Mouse (Mus musculus): ENCODE data around the gene Ano5. TPM values are rescaled to one million over a fixed set of nuclear protein-coding genes. Genes with fewer than 3 reads are reported as not detected.

Gene Ano5
- polyA plus RNA-seq (2012; ENCODE audit: insufficient read depth, insufficient read length, missing spikeins): 0.52 and 1.5 TPM in 2 replicates

DNA sequence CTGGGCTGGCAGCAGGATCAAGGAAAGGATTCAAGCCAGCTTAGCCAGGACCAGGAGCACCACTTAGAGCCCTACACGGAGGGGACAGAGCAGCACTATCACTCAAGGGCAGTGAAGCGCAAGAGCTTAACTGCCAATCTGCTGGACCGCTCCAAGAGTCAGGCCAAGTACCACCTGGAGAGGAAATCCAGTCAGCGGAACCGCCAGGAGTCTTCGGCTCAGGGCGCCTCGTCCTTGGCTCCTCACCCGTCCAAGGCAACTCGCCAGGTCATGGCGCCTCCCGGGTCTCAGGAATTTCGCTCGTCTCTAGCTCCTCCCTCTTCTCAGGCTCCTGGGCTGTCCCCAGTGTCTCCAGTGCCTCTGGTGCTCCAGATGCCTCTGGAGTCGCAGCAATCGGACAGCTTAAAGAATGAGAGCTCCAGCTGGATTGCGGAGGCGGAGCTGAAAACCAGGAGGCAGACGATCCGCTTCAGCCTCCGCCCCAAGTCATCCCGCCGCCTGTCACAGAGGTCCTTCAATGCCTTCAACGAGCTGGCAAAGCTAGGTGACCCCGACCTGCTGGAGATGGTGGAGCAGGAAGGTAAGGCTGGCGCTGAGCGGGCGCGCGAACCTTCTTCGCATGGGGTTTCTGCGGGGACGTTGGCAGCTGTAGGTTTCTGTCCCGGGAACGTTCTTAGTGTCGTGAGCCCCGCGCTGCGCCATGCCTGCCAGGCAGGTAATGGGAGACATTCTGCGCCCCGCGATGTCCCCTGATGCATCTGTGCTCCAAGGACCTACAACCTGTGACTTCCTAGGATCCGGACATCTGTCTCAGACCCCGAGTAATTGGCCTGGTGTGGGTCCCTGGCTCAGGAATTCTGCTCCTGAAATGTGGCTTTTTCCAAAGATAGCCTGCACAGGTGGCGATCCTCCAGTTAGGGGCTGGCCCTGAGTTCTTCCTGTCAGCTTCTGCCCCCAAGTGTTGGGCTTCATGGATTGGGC lies at the start of gene Ano5:
TSS of gene Ano5 (plus strand) at position 359 of the 981 bp plus-strand sequence.
- Histone ChIP-seq H3K4me3 (ENCODE audit: insufficient read depth, low read depth, low read length) (no peak within 1 kb of the TSS), H3K4me1 (ENCODE audit: control insufficient read depth, insufficient read depth, insufficient read length, low read length) (no peaks in the 10 kb centered on the region), H3K27ac (replicated peaks; ENCODE audit: low read depth, low read length) (no peak within 1 kb of the TSS)

- Histone ChIP-seq H3K4me1 (ENCODE audit: control insufficient read depth, insufficient read depth, insufficient read length, low read length) (no peaks in the 10 kb centered on the region), H3K4me3 (ENCODE audit: insufficient read depth, low read depth, low read length) (no peak overlapping the region), H3K27ac (replicated peaks; ENCODE audit: low read depth, low read length) (no peak overlapping the region)
These were observed 11.4 kb upstream of the Ano5 start for GRCm38 (mm10) chr7:51499396-51499795.

DNA sequence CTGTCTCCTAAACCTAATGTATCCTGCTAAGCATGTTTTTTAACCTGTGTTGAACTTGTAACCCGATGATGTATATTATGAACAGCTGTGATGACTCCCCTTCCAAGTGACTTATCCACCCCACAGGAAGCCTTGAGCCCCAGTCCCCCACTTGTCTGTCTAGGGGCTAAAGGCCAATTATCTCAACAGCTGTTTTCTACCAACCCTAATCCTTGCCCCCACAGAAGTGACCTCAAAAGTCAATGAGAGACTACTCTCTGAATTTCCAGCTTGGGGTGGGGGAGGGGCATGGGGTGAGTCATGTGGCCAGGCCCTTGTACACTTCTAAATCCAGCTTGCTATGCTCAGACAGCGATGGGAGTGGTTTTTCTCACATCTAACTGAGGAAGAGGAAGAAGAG lies 6.9 kb upstream of the Ano5 start:
- H3K4me3 ChIP-seq (ENCODE audit: insufficient read depth, low read depth, low read length): no peak overlapping the region
- H3K4me1 ChIP-seq (ENCODE audit: control insufficient read depth, insufficient read depth, insufficient read length, low read length): no peaks in the 10 kb centered on the region
- no peak overlapping the region for H3K27ac ChIP-seq (replicated peaks; ENCODE audit: low read depth, low read length)

GRCm38 (mm10) chr7:51510147-51510546 lies 682 bp upstream of the Ano5 start:
- no peaks in the 10 kb centered on the region for H3K4me1 ChIP-seq (ENCODE audit: control insufficient read depth, insufficient read depth, insufficient read length, low read length)
- no peak overlapping the region for H3K27ac ChIP-seq (replicated peaks; ENCODE audit: low read depth, low read length)
- no peak overlapping the region for H3K4me3 ChIP-seq (ENCODE audit: insufficient read depth, low read depth, low read length)

GRCm38 (mm10) chr7:51539344-51539743 lies 28.5 kb downstream of the Ano5 start:
- Histone ChIP-seq H3K4me3 (ENCODE audit: insufficient read depth, low read depth, low read length) (no peak overlapping the region), H3K4me1 (ENCODE audit: control insufficient read depth, insufficient read depth, insufficient read length, low read length) (no peaks in the 10 kb centered on the region), H3K27ac (replicated peaks; ENCODE audit: low read depth, low read length) (no peak overlapping the region)

GRCm38 (mm10) chr7:51540736-51541135 lies 29.9 kb downstream of the Ano5 start:
- no peaks in the 10 kb centered on the region for H3K4me1 ChIP-seq (ENCODE audit: control insufficient read depth, insufficient read depth, insufficient read length, low read length)
- no peak overlapping the region for H3K27ac ChIP-seq (replicated peaks; ENCODE audit: low read depth, low read length)
- no peak overlapping the region for H3K4me3 ChIP-seq (ENCODE audit: insufficient read depth, low read depth, low read length)

GRCm38 (mm10) chr7:51600021-51600420 lies 89.2 kb downstream of the Ano5 start:
- Histone ChIP-seq H3K27ac (replicated peaks; ENCODE audit: low read depth, low read length) (no peak overlapping the region), H3K4me1 (ENCODE audit: control insufficient read depth, insufficient read depth, insufficient read length, low read length) (no peaks in the 10 kb centered on the region), H3K4me3 (ENCODE audit: insufficient read depth, low read depth, low read length) (no peak overlapping the region)

- Histone ChIP-seq H3K27ac (replicated peaks; ENCODE audit: low read depth, low read length) (no peak overlapping the region), H3K4me3 (ENCODE audit: insufficient read depth, low read depth, low read length) (no peak overlapping the region), H3K4me1 (ENCODE audit: control insufficient read depth, insufficient read depth, insufficient read length, low read length) (no peaks in the 10 kb centered on the region)
These were observed 92.9 kb downstream of the Ano5 start for GRCm38 (mm10) chr7:51603741-51604140.

GRCm38 (mm10) chr7:51614404-51614803 lies 103.6 kb downstream of the Ano5 start:
- Histone ChIP-seq H3K4me3 (ENCODE audit: insufficient read depth, low read depth, low read length) (no peak overlapping the region), H3K27ac (replicated peaks; ENCODE audit: low read depth, low read length) (no peak overlapping the region), H3K4me1 (ENCODE audit: control insufficient read depth, insufficient read depth, insufficient read length, low read length) (no peaks in the 10 kb centered on the region)

DNA sequence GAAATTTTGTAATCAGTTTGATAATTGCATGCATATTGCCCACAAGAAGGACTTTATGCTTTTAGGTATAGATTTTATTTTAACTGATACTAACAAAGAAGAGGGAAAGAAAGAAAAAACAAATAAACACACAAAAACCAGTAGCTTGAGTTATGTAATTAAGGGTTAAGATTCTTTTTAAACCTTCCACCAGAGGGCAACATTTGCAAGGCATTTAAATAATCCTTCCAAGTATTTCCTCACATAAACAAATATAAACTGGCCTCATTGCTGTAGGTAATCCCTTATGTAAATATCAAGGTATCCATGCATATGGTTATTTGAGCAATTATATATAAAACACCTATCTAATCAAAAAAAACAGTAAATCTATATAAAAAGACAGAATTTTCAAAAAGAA lies 107.1 kb downstream of the Ano5 start:
- Histone ChIP-seq H3K4me3 (ENCODE audit: insufficient read depth, low read depth, low read length) (no peak overlapping the region), H3K4me1 (ENCODE audit: control insufficient read depth, insufficient read depth, insufficient read length, low read length) (no peaks in the 10 kb centered on the region), H3K27ac (replicated peaks; ENCODE audit: low read depth, low read length) (no peak overlapping the region)

GRCm38 (mm10) chr7:51618412-51618811 lies 107.6 kb downstream of the Ano5 start:
- H3K4me3 ChIP-seq (ENCODE audit: insufficient read depth, low read depth, low read length): no peak overlapping the region
- no peaks in the 10 kb centered on the region for H3K4me1 ChIP-seq (ENCODE audit: control insufficient read depth, insufficient read depth, insufficient read length, low read length)
- H3K27ac ChIP-seq (replicated peaks; ENCODE audit: low read depth, low read length): no peak overlapping the region

DNA sequence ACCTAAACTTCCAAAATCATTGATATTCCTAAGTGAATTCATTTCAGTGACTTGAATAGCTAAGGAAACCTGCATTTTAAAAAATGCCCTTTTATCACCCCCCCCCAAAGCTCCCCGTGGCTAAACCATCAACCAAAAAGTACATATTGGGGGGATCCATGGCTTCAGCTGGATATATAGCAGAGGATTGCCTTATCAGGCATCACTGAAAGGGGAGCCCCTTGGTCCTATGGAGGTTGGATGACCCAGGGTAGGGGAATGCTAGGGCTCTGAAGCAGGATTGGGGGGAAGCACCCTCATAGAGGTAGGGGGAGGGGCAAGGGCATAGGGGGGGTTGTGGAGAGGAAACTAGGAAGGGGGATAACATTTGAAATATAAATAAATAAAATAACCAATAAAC lies 109.1 kb downstream of the Ano5 start:
- no peak overlapping the region for H3K4me3 ChIP-seq (ENCODE audit: insufficient read depth, low read depth, low read length)
- no peaks in the 10 kb centered on the region for H3K4me1 ChIP-seq (ENCODE audit: control insufficient read depth, insufficient read depth, insufficient read length, low read length)
- no peak overlapping the region for H3K27ac ChIP-seq (replicated peaks; ENCODE audit: low read depth, low read length)

DNA sequence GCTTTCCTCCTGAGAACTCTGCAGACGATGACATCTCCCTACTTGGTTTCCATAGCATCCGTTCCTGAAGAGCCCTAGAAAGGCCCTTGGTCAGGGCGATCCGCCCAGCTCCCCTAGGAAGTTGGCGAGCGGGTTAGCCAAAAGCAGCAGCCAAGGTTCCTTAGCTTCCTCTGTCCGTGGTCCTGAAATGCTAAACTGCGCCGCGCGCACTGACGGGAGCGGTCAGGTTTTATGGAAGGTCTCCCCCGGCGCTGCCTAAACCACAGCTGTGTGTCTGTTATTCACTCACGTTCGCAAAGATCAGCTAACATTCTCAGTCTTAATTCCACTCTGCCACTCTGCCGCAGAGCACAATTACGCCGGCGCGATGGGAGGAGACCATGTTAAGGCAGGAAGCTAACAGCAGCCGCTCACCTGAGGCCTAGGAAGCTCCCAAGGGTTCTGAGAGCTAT lies 110.9 kb downstream of the Ano5 start, which contains the start of gene Slc17a6:
TSS of gene Slc17a6 (plus strand) at position 313 of the 452 bp plus-strand sequence.
- H3K27ac ChIP-seq (replicated peaks; ENCODE audit: low read depth, low read length): no peak within 1 kb of the TSS
- H3K4me1 ChIP-seq (ENCODE audit: control insufficient read depth, insufficient read depth, insufficient read length, low read length): no peaks in the 10 kb centered on the region

GRCm38 (mm10) chr7:51622196-51622595 lies 111.4 kb downstream of the Ano5 start:
- H3K27ac ChIP-seq (replicated peaks; ENCODE audit: low read depth, low read length): no peak overlapping the region
- no peaks in the 10 kb centered on the region for H3K4me1 ChIP-seq (ENCODE audit: control insufficient read depth, insufficient read depth, insufficient read length, low read length)
- H3K4me3 ChIP-seq (ENCODE audit: insufficient read depth, low read depth, low read length): no peak overlapping the region

More for the DNA sequence above, 110.9 kb downstream of the Ano5 start, which contains the start of gene Slc17a6:
- no peak within 1 kb of the TSS for H3K4me3 ChIP-seq (ENCODE audit: insufficient read depth, low read depth, low read length)

- Histone ChIP-seq H3K27ac (replicated peaks; ENCODE audit: low read depth, low read length) (no peak overlapping the region), H3K4me1 (ENCODE audit: control insufficient read depth, insufficient read depth, insufficient read length, low read length) (no peaks in the 10 kb centered on the region), H3K4me3 (ENCODE audit: insufficient read depth, low read depth, low read length) (no peak overlapping the region)
These were observed 111.8 kb downstream of the Ano5 start for GRCm38 (mm10) chr7:51622666-51623065.
